Mouse (Mus musculus) liver, embryonic 14.5 days (tissue): Measurements from ENCODE around the gene Dao. TPM values are rescaled to one million over a fixed set of nuclear protein-coding genes. Genes with fewer than 3 reads are reported as not detected.

Experiments used
- ATAC-seq: fragments of 200-750 bp; cut with Nextera tagmentation; 2 replicates; pipeline ENCODE4 v1.8.0; 2017; ENCODE audit warnings: moderate number of reproducible peaks, mild to moderate bottlenecking, moderate library complexity; ENCODE audit not compliant: insufficient read depth
- DNase-seq, 3 experiments: peaks; one replicate each; pipeline ENCODE4 v3.0.0-alpha.2; 2012 to 2013; ENCODE audit warnings: low read depth in 3 of 3, low spot score in 3 of 3
- H3K27ac ChIP-seq: fragments of 300-500 bp; sonication (generic); 2 replicates; pipeline ENCODE4 v1.5.1; 2014; ENCODE audit warnings: moderate library complexity, mild to moderate bottlenecking, control low read depth, inconsistent platforms
- H3K27me3 ChIP-seq: fragments of 300-500 bp; sonication (generic); 2 replicates; pipeline ENCODE4 v1.6.1; 2014; ENCODE audit warnings: mild to moderate bottlenecking, low read length, moderate library complexity; ENCODE audit not compliant: control insufficient read depth, insufficient read depth
- H3K36me3 ChIP-seq: fragments of 300-500 bp; sonication (generic); replicated peaks from 2 replicates; pipeline ENCODE4 v1.6.1; 2014; ENCODE audit warnings: low read depth; ENCODE audit not compliant: control insufficient read depth, insufficient read depth
- H3K4me1 ChIP-seq, 2 experiments: fragments of 200-500 bp in 1 of 2; fragments of 300-500 bp in 1 of 2; sonication (generic) in 1 of 2; replicated peaks; 2 replicates each; pipeline ENCODE4 v1.6.1; 2012 to 2014; ENCODE audit warnings: antibody characterized with exemption in 1 of 2, inconsistent platforms in 1 of 2, low read length in 1 of 2; ENCODE audit not compliant: control insufficient read depth in 2 of 2, insufficient read depth in 2 of 2
- H3K4me2 ChIP-seq: fragments of 300-500 bp; sonication (generic); 2 replicates; pipeline ENCODE4 v1.6.1; 2014; ENCODE audit warnings: low read depth, mild to moderate bottlenecking, control low read depth, moderate library complexity
- H3K4me3 ChIP-seq, 2 experiments: fragments of 200-500 bp in 1 of 2; fragments of 300-500 bp in 1 of 2; sonication (generic) in 1 of 2; 2 replicates each; pipeline ENCODE4 v1.5.1; 2012 to 2014; ENCODE audit warnings: low read depth in 2 of 2, low read length in 2 of 2, mild to moderate bottlenecking in 2 of 2, control low read depth in 1 of 2, inconsistent platforms in 1 of 2, moderate library complexity in 1 of 2; ENCODE audit not compliant: insufficient read depth in 1 of 2
- H3K9ac ChIP-seq: fragments of 300-500 bp; sonication (generic); replicated peaks from 2 replicates; pipeline ENCODE4 v1.6.1; 2014; ENCODE audit warnings: mild to moderate bottlenecking, control low read depth, moderate library complexity
- H3K9me3 ChIP-seq: fragments of 300-500 bp; sonication (generic); 2 replicates; pipeline ENCODE4 v1.6.1; 2016; ENCODE audit warnings: low read length, mixed read lengths; ENCODE audit not compliant: control insufficient read depth
- CTCF ChIP-seq: IDR thresholded peaks from 2 replicates; pipeline ENCODE4 v1.5.1; 2016; ENCODE audit warnings: antibody characterized with exemption, low read depth, control low read depth
- EP300 ChIP-seq: IDR thresholded peaks from 2 replicates; pipeline ENCODE4 v1.6.1; 2016; ENCODE audit warnings: antibody characterized with exemption, low read depth
- WGBS: fragments of 180-500 bp; shearing (Covaris S2); extraction: QIAGEN DNeasy Blood & Tissue Kit; methylation state at CpG from one replicate; pipeline ENCODE4 v1.1.7; 2014; ENCODE audit not compliant: insufficient replicate concordance; 5-methylcytosine and 5-hydroxymethylcytosine counted together
- polyA plus RNA-seq, 2 experiments: library from polyadenylated mRNA; depleted of rRNA in 1 of 2; stranded (reverse) in 1 of 2; unstranded in 1 of 2; fragments of >200 nt; fragmentation: Nextera tagmentation in 1 of 2; extraction: Ambion mirVana in 1 of 2; gene quantifications; 2 replicates each; pipeline versions ENCODE4 v1.2.1 to v1.2.3; 2012 to 2014

Gene Dao
- polyA plus RNA-seq, 2 experiments, result not detected

DNA sequence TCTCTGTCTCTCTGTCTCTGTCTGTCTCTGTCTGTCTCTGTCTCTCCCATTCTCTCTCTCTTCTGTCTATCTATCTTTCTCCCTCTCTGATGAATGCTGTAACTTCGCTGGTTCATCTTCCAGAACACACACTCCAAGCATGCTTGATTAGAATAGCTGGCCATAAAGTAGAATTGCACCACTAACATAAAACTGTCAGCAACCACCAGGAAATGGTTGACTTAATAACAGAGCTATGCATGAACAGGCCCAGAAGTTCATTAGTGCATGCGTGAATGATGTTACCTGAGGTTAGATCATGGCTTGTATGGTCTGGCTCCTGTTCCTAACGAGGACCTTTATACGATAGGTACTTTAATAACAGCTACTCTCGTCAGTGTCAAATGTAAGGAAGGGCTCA is 1.6 kb downstream of the Dao start:
- no peak for DNase-seq
- no peak for TF ChIP-seq EP300
- TF ChIP-seq CTCF, result no peak
- no peak for ATAC-seq
- no peak overlapping the region for H3K27ac ChIP-seq
- H3K4me1 ChIP-seq, result no peaks in the 10 kb centered on the region
- H3K9ac ChIP-seq, result no peak overlapping the region
- no peak overlapping the region for H3K4me2 ChIP-seq
- no peaks in the 10 kb centered on the region for H3K9me3 ChIP-seq
- H3K4me3 ChIP-seq, result no peak overlapping the region
- H3K27me3 ChIP-seq, result no peaks in the 10 kb centered on the region
- H3K36me3 ChIP-seq, result no peaks in the 10 kb centered on the region
- WGBS, result 63% methylated on average over 5 of the region's 5 CpGs

DNA sequence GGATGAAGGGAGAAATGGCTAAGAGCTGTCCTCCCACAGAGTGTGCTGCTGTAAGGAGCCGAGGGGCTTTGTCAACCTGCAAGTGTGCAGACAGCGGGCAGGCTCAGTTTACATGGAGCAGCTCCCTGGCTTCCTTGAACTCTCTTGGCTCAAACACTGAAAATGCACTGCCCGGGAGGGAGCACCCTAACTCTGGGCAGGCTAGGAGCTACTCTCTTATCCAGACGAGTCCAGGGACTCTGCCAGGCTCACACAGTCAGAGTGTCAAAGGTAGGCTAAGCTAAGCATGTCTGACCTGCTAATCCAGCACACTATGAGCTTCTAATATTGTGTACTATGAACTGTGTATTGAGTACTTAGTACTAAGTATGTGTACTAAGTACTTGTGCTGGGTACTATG is 3.5 kb downstream of the Dao start:
- no peaks in the 10 kb centered on the region for H3K9me3 ChIP-seq
- no peaks in the 10 kb centered on the region for H3K27me3 ChIP-seq
- H3K4me1 ChIP-seq, result no peaks in the 10 kb centered on the region
- H3K36me3 ChIP-seq, result no peaks in the 10 kb centered on the region
- ATAC-seq (no peak), DNase-seq (no peak)
- H3K4me3 ChIP-seq, result no peak overlapping the region
- TF ChIP-seq CTCF (no peak), EP300 (no peak)
- no peak overlapping the region for H3K9ac ChIP-seq
- no peak overlapping the region for H3K27ac ChIP-seq
- WGBS, result 62% methylated on average over 4 of the region's 4 CpGs
- H3K4me2 ChIP-seq, result no peak overlapping the region

DNA sequence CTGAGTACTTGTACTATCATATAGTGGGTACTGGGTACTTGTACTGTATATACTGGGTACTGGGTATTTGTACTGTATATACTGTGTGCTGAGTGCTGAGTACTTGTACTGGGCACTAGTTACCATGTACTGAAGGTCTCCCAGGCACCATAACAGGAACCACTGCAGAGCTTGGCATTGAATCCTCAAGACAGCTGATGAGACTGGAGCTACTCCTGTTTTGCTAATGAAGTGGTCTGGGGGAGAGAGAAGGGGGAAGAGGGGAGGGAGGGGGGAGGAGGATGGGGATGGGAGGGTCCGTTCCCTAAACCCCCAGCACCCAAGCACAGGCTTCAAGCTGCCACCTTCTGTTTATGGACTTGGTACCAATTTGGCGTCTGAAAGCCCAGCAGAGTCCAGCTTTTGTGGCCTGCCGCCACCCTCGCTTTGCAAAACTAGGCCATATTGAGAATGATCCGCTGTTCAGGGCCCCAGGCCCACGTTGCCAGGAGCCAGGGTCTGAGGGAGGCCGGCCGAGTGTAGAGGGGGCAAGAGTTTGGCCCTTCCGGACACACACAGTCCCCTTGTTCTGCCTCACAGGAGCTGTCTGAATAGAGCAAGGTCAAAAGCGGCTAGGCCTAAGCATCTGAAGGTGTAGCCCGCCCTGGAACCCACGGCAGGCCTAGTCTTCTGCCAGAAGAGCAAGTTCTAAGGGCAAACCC is 4.4 kb downstream of the Dao start:
- Histone ChIP-seq H3K27ac (no peak overlapping the region), H3K36me3 (no peaks in the 10 kb centered on the region), H3K27me3 (no peaks in the 10 kb centered on the region), H3K9me3 (no peaks in the 10 kb centered on the region), H3K4me1 (no peaks in the 10 kb centered on the region), H3K9ac (no peak overlapping the region), H3K4me3 (no peak overlapping the region), H3K4me2 (no peak overlapping the region)
- TF ChIP-seq EP300 (no peak), CTCF (no peak)
- 70% methylated on average over 12 of the region's 12 CpGs for WGBS
- ATAC-seq, result no peak
- DNase-seq, result no peak

DNA sequence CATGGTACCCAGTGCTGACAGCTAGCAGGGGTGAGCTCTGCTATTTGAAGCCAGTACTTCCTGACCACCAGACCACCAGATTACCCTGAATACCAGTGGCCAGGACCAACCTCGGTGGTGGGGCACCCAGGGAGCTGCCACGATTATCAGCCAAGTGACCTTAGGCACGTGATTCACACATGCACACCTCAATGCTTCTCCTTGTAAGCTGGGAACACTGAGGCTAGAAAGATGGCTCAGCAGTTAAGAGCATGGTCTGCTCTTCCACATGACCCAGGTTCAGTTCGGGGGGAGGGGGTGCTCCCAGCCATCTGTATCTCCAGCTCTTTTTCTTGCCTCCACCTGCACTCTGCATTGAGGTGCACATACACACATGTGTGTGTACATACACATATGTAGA is 5.5 kb downstream of the Dao start:
- DNase-seq (no peak), ATAC-seq (no peak)
- Histone ChIP-seq H3K9me3 (no peaks in the 10 kb centered on the region), H3K27ac (no peak overlapping the region), H3K4me1 (no peaks in the 10 kb centered on the region), H3K4me2 (no peak overlapping the region), H3K27me3 (no peaks in the 10 kb centered on the region), H3K9ac (no peak overlapping the region), H3K36me3 (no peaks in the 10 kb centered on the region), H3K4me3 (no peak overlapping the region)
- TF ChIP-seq CTCF, result no peak
- no peak for TF ChIP-seq EP300
- WGBS, result 39% methylated on average over 4 of the region's 4 CpGs

DNA sequence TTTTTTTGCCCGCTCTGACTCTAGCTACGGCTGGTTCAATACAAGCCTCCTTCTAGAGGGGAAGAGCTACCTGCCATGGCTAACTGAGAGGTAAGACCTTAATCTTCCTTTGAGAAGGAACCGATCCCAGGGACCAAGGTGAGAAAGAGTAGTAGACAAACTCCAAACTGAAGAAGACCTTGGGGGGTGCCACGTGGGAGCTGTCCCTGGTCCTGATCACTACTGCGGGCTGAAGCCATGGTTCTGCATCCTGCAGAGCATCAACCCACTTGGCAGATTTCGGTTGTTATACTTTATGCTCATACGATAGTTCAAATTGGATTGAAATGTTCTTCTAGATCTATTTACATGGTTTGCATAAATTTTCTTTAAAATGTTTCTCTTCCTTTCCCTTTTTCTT is 11.6 kb downstream of the Dao start:
- Histone ChIP-seq H3K27me3 (no peaks in the 10 kb centered on the region), H3K9me3 (no peaks in the 10 kb centered on the region), H3K4me3 (no peak overlapping the region), H3K27ac (no peak overlapping the region), H3K4me2 (no peak overlapping the region), H3K4me1 (no peaks in the 10 kb centered on the region), H3K9ac (no peak overlapping the region), H3K36me3 (no peaks in the 10 kb centered on the region)
- DNase-seq, result no peak
- TF ChIP-seq CTCF (no peak), EP300 (no peak)
- no peak for ATAC-seq
- 56% methylated on average over 7 of the region's 7 CpGs for WGBS
